Mouse (Mus musculus): ENCODE measurements at regions not wholly inside any gene's neighbourhood (a gene's known extent, or its start where the extent isn't known, plus 50 kb on each side); places are given as distances from the start of the nearest gene placed in this dataset.
A peak's percentile ranks its signal among the peaks of the same experiment; 100 is the strongest.
"Not testable (repeated sequence)": the region's sequence is repeated elsewhere in the genome, so short reads cannot be mapped to it uniquely, and the experiment has no call there.

DNA sequence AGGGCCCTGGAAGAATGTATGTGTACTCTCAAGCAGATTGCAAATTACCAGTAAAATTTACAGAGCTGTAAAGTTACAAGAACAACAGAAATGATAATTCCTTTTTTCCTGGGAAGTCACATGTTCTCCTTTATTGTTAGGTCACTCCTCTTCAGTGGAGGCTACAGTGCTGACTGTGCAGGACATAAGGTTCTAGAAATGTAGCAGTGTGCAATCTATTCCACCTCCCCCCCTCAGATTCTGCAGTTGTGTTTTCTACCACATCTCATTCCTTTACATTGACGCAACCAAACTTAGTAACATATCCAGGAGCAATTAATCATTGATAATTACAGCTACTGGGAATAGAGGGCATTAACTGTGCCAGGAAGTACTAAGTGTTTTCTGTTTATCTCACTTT lies 385.3 kb upstream of the Tnc start:
- no peak for DNase-seq

GRCm38 (mm10) chr4:64437744-64438594 lies 391.2 kb upstream of the Tnc start:
- no peak for DNase-seq

- DNase-seq, result no peak
These were observed 404.6 kb upstream of the Tnc start for GRCm38 (mm10) chr4:64451442-64451841.

GRCm38 (mm10) chr4:64451946-64452345 lies 405.1 kb upstream of the Tnc start:
- no peak for DNase-seq

- DNase-seq, result no peak
These were observed 445.6 kb upstream of the Tnc start for GRCm38 (mm10) chr4:64492260-64492962.

GRCm38 (mm10) chr4:64497759-64498158 lies 450.9 kb upstream of the Tnc start:
- not testable (repeated sequence) for DNase-seq

- no peak for DNase-seq
These were observed 454.0 kb upstream of the Tnc start for GRCm38 (mm10) chr4:64500635-64501395.

GRCm38 (mm10) chr4:64521883-64522282 lies 475.1 kb upstream of the Tnc start:
- DNase-seq, result no peak

DNA sequence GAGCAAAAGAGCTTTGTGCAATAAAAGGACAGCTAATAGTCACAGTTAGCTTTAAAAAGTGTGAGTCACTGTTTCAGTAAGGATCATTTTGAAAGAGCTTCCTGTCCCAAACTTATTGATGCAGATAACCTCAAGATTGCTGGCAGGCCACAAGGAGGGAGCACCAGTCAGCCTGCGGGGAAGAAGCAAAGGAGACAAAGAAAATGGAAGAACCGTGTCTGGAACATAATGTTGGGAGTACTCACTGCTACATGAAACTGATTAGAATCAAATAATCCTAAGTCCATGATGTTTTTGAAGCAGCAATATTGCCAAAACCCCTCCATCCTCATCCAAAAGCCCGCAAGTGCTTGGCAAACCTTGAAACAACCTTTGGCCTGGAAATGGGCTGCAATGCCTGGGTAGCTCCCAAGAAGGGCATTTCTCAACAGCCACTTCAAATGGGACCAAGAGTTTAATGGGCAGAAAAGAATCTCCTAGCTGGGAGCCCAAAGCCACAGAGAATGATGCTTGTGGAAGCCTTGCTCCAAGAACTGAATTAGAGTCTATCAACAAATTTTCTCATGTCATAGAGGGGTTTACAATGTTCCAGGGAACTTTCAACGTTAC lies 481.0 kb upstream of the Tnc start:
- DNase-seq, result no peak

GRCm38 (mm10) chr4:64530585-64530984 lies 483.8 kb upstream of the Tnc start:
- peak in 1 of 2 experiments; percentile 31 for DNase-seq

DNA sequence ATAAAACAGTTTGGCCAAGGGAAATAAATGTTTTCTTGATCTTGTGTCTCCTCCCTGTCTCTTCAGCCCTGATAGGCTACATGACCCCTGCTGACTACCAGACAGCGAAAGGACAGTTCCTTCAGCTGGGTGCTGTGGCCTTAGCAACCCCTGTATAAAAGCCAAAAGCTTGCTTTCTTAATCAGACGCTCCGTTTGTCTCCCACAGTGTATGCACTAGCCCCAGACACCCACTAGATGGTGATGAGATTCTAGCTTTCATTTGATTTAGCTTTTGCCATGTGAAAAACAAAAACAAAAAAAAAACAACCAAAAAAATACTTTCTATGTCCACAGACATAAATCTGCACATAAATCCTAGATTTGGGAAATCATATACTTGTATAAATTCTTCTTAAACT lies 486.2 kb upstream of the Tnc start:
- DNase-seq, result peak; percentile 29 to 58

- DNase-seq, result peak in 1 of 2 experiments; percentile 15
These were observed 488.9 kb upstream of the Tnc start for GRCm38 (mm10) chr4:64535554-64536253.

DNA sequence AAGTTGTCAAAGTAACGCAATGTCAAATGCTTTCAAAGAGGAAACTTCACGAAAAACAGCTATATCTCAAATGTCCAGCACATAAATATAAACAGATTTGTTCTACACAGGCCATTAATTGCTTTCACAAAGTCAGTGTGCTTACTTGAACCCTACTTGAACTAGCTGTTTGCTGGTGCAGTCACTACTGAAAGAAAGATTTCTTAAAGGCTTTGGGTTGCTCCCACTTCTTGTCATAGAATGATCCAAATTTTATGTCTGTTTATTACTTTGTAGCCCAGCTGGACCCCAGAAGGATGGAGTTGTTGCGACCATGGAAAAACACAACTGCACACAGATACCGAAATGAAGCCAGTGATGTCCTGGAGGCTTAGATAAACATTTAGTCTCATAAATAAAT lies 491.2 kb upstream of the Tnc start:
- no peak for DNase-seq

GRCm38 (mm10) chr4:64544576-64545185 lies 497.9 kb upstream of the Tnc start:
- DNase-seq, result peak in 1 of 2 experiments; percentile 7

GRCm38 (mm10) chr4:64546386-64546785 lies 499.6 kb upstream of the Tnc start:
- no peak for DNase-seq

- no peak for DNase-seq
These were observed 515.7 kb upstream of the Tnc start for GRCm38 (mm10) chr4:64562511-64562910.

- DNase-seq, result no peak
These were observed 517.2 kb upstream of the Tnc start for GRCm38 (mm10) chr4:64563996-64564395.

GRCm38 (mm10) chr4:64570666-64571065 lies 523.9 kb upstream of the Tnc start:
- no peak for DNase-seq

GRCm38 (mm10) chr4:64575901-64576300 lies 529.1 kb upstream of the Tnc start:
- no peak for DNase-seq

DNA sequence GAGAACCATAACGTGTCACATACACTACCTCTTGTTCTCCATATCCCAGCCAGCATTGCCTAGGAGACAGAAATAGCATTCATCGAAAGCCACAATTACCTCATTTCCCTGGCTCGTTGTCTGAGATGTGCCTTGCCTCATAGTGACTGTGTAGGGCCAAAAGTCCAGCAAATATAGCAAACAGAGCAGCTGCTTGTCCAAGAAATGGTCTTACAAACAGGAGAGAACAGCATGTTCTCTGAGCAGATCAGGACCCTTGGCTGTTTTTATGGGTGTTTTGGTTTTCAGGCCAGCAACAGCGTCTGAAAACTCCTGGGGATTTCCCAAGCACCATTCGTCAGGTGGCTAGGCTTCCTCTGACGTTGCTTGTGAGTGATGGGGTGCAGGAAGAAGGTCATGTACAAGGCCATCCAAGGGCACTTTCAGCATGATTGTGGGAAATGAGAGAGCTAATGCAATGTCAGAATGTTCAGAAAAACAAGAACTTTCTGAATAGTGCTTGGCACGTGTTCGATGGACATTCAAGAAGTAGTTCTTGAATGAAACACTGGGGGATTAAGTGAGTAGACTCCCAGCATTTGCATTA lies 528.9 kb upstream of the Pappa start:
- peak; percentile 29 to 55 for DNase-seq

DNA sequence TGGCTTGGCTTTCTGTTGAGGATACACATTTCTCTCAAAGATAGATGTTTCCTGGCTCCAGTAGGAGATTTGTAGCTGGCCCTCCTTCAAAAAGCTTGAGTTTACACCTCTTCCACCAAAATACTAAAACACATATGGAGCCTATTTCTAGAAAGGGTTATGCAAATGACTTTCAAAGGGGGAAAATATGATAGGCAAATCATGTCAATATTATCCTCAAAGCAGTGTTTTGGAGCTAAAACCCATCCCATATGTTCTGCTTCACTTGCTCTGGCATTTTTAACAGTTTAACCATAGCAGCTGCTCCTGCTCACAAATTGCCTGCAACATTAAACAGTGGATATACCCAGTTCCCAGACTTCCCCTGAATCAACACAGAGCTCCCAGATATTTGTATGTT lies 525.5 kb upstream of the Pappa start:
- no peak for DNase-seq

GRCm38 (mm10) chr4:64599222-64599621 lies 524.8 kb upstream of the Pappa start:
- no peak for DNase-seq

Data from kidney, adult 8-10 months (tissue).